Mouse (Mus musculus) liver (tissue): Measurements from ENCODE around the gene Cdrt4.

ENCODE experiments used
- DNase-seq: peaks from one replicate; pipeline ENCODE4 v3.0.0-alpha.2; 2020; ENCODE audit warnings: mixed read lengths

The Cdrt4 gene

DNA sequence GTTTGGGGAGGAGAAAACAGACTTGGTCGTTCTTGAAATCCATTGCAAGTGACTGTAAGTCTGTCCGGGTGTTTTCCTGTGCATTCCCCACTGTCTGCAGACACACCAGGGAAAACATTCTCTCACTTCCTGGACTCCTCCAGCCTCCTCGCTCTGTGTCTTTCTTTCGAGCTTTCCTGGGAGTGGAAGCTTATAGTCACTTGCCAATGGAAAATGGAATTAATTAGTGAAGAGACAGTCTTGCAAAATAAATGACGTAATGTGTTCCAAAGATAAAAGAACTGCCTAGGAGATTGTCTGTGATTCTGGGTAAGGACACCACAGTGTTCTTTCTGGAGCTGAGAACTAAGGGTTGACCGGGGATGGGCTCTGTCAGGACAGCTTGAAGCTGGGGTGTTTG, 7.5 kb upstream of the Cdrt4 start:
- no peak for DNase-seq

DNA sequence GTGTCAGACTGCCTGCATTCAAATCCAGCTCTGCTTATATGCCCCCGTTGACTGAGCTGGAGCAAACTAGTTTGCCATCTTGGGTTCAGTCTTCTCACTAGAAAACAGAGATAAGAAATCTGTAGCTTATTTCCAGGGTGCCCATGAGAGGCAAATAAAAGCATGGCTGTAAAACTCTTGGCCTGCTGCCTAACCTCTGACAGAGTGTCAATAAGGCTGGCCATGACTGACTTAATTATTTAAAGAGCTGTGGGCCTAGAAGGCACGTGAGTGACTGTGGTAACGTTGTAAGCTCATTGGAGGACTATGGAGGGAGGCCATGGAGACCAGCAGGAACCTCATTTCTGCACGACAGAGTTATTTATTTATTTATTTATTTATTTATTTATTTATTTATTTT, 5.5 kb upstream of the Cdrt4 start:
- DNase-seq = no peak

DNA sequence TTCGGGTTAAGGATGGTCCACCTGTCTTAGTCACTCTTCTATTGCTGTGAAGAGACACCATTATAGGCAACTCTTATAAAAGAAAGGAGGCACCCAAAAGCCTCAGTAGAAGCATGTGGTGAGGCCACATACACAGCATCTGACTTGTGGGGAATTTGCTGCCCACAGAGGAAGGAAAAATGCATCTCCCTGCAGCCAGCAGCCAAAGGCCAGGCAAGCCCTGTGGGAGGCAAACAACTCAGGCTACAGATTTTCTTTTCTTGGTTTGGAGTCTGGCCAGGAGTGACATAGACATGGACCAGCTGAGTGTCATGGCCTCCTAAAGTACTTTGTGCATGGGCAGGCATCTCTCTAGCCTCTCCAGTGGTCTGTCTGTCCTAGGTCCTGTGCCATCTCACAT, 1.4 kb upstream of the Cdrt4 start:
- DNase-seq = no peak

DNA sequence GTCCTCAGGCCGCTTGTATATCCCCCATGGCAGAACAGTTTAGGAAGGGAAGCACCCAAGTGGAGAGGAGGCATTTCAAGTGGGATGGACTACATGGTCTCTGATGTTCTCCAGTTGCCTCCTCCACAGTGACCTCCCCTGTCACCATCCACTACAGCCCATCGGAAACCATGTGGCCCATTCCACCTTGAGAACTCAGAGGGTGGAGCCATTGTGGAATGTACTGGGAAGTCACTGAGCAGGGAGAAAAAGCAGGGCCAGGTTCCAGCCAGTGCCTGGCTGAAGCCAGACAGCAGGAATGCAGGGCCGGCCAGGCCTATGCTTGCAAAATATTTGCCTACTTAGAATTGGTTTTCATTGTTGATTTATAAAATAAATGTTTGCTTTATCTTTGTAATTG, 3.8 kb downstream of the Cdrt4 start:
- no peak for DNase-seq

DNA sequence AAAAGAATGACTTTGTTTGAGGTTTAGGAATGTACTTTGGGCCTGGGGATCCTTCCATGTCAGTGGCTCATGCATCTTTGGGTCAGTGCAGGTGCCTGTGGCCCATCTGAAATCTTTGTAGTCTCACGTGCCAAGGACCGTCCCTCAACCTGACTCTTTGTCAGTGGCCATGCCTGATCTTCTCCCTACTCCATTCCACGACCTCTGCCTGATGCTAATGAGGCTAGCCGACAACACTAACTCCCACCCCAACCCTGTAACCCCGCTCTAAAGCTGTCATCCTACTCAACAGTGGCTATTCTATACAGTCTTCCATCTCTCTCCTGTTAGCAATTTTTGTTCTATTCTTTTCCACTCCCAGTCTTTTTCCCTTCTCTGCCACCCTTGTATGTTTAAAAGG, 4.2 kb downstream of the Cdrt4 start:
- no peak for DNase-seq

DNA sequence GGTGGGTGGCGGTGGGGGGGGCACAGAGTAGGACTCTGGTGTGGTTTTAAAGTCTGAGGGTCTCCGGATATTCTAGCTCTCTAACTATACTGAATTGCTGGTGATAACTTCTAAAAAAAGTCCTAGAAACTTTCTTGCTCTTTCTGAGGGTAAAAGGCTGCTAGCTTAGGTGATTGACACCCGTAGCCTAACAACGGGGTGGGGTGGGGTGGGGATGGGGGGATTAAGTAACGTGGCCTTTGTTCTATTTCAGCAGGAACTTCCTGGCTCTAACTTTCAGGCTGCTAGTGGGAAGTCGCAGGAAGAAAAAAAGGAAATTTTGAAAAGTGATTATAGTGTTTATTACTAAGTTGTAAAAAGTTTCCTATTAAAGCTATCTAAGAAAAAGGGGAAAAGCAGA, 4.8 kb downstream of the Cdrt4 start:
- no peak for DNase-seq

DNA sequence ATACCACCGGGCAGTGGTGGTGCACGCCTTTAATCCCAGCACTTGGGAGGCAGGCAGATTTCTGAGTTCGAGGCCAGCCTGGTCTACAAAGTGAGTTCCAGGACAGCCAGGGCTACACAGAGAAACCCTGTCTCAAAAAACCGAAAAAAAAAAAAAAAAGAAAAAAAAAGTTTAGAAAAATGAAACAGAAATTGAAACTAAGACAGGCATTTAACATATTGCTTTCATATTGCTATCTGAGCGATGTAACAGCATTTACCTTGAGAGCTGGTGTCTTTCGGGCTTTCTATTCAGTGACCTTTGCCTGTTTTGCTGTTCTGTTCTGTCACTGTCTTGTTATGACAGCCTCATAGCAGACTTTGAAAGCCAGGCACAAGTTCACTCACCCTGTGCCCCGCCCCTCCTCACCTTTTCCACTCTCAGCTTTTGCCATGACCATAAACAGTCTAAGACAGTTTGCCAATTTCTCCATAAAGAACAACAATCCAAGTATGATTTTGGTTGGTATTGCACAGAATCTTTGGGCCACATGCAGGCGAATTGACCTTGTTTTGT, 6.7 kb downstream of the Cdrt4 start:
- no peak for DNase-seq

DNA sequence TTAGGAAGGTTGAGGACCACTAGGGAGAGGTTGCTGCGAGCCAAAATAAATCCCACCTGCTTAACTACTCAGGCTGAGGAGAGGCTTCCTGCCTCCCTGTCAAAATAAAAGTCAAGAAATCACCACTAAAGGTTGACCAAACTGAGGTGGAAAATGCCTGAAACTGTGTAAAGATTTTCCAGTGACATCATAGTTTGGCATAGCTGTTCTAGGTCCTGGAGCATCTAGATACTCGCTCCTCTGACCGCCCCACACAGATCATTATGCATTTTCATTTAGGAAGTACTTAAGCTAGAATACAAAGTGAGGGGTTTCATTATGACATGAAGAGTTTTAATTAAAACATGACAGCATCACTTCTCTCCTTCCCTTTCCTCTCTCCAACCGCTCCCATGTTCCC, 12.3 kb downstream of the Cdrt4 start:
- no peak for DNase-seq

DNA sequence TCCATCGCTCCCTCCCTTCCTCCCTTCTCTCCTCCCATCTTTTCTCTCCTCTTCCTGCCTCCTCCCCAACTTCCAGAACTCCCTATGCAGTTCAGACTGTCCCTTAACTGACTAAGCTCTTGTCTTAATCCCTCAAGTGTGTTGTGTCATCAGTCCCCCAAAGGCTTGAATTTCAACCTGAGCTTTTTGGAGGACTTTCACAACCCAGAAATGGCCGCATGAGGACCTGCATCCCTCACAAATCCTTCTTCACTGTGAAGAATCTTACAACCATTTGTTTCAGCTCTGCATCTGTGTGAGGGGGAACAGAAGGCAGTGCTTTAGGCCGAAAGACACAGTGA, 15.4 kb downstream of the Cdrt4 start:
- DNase-seq = no peak

DNA sequence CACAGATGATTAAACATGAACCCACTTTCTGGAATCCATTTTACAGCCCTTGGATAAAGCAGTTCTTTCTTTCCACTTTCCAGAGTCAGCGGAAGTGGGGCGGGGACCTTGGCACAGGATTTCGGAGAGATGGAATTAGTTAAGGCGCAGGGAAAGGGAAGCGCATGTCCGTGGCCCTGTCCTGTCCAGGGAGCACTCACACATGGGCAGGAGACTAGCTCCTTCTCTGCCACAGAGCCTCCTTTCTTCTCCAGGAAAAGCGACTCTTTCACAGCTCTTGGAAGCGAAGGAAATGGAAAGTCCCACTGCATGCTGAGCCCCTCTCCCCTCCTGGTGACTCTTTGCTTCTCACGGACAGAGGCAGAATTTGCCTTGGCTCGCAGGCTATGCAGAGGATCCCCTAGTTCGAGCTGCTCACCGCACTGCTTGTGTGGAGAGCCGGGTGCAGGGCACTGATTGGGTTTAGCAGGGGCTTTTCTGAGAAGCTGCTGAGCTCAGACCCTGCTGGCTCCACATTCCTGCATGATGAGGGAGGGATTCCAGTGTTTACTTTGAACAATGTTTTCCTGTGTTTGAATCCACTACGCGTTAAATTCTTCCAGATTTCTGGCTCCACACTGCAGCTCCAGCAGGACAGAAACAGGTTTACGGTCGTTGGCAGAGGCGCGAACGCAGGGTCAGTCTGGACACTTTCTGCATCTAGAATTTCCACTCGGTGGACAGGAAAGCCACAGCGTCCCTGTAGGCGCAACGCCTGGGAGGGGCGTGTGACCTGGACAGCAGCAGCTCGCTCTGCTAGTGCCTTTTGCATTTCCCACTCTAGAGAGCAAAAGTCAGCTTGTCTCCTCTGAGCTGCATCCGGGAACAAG, 16.0 kb downstream of the Cdrt4 start:
- peak; percentile 14 for DNase-seq

DNA sequence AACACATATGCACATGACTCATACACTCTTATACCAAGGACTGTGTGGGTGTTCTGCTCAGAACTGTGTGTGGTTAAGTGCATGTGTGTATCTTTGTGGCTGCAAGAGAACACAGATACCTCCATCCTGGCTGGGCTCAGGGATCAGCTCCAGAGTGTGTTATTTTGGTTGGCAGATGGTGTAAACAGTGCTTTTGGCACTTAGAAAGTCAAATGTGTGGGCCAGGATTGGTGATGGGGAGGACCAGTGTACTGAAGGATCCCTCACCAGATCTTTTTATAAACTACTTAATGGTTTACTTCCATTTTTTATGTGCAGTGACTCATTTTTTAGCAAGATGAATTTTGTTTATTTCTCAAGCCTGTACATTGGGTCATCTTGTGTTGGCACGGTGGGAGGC, 26.2 kb downstream of the Cdrt4 start:
- DNase-seq = no peak

DNA sequence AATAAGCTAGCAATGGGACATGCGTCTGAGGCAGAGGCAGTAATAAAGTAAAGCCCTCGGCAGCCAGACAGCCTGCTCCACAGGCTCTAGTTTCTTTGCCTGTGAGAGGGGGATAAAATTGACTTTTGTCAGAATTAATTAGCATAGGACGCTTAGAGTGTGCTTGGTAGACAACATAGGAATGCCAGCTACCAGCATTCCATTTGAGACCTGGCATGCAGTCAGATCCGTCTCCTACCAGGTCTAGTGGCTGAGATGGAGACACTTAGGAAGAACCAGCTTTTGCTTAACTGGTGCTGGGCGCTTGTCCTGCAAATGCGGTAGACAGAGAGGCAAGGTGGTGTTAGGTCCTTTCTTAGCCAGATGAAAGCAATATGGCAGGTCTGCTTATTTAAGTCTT, 27.9 kb downstream of the Cdrt4 start:
- DNase-seq = no peak

DNA sequence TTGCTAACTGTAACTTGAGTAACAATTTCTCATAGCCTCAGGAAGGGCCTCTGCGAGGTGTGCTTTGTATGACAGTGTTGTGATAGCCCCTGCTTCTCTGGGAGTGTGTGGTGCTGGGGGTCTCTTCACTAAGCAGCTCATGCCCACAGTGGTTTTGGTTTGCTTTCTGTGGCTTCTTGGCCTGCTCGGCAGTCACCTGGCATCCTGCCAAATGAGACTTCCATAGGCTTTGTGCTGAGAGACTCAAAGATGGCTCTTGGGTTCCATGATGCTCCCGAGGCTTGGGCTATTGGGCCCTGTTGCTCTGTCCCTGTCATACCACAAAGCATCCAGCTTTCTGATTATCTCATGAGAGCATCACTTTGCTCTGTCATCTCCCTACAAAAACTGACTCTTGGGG, 30.7 kb downstream of the Cdrt4 start:
- DNase-seq = no peak

DNA sequence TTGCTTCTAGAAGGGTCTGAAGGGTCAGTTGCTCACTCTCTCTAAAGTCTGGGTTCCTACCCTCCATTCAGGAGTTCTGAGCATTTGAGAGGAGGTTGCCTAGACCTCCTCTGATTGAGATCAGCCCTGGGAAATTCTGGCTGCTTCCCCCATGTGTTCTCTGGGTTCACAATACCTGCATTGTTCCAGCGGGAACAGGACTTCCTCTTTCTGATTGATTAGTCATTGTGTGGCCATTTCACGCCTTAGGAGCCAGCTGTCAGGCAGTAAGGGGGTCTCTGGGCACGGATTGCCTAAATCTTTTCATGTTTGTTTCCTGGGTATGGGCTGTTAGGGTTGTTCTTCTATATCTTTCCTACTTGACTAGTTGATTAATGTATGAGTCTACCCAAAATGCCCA, 32.8 kb downstream of the Cdrt4 start:
- no peak for DNase-seq

DNA sequence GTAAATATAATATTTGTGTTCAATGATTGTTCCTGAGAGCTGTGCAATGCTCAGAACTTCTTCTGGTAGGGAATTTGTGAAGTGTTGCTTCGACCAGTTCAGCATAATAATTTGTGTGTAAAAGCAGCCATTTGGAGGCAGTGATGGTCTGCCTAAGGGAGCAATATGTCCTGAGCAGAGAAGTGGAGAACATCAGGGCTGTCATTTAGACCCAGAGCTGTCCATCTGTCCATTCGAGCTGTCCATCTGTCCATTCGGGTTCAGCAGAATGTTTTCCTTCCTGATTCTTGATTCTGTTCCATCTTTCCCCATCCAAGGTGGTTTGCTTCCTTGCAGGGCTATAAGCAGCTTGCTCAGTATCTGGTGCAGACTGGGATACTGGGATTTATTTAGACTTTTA, 33.4 kb downstream of the Cdrt4 start:
- DNase-seq = no peak

DNA sequence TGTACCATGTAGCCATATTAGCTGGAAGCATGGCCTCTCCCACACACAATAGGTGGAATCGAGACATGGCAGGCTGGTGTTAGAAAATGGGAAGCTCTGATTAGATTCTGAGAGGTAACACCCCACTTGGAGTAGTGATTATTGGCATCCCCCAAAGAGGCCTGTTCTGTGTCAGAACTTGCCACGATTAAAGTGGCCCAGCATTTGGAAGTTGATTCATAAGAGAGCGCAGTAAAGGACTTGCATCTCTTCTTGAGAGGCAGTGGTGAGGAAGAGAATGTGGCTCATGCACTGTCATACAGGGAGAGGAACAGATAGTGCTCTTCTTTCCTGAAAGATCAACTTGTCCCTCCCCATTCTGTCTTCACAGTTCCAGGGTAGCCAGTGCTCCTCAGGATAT, 34.1 kb downstream of the Cdrt4 start:
- DNase-seq = no peak

DNA sequence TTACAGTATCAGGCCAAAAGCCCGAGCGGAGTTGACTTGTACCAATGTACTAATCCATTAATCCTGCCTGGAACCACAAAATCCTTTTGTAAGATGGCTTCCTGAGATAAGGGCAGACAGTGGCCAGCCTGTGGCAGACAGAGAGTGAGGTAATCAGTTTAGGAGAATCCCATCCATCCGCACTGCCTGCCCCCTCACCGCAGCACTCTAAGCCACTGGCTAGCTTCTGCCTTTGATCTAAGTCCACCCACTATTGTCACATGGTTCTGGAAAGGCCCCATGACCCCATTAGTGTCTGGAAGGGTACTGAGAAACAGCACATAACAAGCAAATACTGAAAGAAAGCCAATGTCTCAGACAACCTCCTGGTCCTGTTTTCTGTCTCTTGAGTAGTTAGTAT, 35.6 kb downstream of the Cdrt4 start:
- DNase-seq = no peak

DNA sequence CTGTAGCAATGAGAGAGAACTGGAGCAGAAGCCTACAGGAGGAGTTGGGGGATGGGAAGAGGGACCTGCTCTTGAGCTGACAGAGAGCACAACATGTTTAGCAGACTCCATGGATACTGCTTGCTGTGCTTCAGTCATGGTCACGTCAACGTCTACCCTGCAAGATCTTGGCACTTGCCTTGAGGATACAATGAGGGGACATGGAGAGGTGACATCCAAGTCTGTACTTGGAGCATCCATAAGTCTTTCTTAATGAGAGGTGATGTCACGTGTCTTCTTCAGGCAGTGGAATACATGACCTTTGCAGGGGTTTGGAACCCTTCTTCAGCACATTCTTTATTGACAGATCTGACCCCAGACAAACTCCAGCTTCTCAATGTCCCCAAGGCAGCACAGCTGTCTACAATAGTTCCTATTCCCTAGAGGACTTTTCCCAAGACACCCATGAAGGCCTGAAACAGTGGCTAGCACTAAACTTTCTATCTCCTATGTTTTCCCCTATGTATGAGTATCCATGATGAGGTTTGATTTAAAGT, 39.2 kb downstream of the Cdrt4 start:
- no peak for DNase-seq

DNA sequence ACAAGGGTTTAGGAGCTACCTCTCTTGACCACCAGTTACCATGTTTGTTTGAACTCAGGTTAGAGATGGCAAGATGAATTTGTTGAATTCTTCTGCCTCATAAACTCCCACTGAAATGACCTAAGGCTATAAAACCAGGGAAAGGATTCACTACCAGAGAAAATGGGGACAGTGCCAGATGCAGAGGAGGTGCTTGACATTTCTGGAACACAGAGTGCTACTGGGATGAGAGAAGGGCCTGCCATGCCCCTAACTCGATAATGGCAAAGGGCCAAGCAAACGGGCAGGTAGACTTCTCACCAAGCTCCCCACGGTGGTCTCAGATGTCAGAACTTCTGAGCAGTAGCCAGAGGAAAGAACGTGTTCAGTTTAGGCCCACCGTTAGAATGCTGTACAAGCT, 39.8 kb downstream of the Cdrt4 start:
- no peak for DNase-seq

DNA sequence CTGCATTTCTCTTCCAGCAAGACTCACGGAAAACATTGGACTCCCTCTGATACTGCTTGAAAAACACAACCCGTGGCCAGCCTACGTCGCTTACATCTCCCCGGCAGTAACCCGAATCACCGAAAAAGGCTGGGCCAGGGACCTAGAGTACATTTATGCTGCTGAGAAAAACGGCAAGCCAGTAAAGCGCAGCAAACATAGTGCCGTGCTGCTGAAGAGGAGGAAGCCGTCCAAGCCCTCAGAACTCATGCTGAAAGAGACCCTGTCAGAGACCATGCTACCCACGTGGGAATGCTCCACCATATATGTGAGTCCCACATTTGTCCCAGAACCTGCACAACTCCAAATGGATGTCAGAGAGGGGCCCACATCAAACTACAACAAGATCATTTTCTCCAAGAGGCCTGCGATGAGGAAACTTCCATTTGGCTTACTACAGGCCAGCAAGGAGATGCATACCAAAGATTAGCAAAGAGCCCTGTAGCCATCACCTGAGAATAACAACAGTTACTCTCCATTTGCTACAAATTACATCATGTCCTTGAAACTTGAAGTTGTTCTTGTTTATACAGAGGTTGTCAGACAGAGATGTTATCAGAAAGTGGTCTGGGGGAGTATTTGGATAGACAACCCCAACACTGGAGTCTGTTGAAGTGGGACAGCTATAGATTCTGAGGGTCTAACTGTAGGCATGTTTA, 41.7 kb downstream of the Cdrt4 start:
- no peak for DNase-seq

DNA sequence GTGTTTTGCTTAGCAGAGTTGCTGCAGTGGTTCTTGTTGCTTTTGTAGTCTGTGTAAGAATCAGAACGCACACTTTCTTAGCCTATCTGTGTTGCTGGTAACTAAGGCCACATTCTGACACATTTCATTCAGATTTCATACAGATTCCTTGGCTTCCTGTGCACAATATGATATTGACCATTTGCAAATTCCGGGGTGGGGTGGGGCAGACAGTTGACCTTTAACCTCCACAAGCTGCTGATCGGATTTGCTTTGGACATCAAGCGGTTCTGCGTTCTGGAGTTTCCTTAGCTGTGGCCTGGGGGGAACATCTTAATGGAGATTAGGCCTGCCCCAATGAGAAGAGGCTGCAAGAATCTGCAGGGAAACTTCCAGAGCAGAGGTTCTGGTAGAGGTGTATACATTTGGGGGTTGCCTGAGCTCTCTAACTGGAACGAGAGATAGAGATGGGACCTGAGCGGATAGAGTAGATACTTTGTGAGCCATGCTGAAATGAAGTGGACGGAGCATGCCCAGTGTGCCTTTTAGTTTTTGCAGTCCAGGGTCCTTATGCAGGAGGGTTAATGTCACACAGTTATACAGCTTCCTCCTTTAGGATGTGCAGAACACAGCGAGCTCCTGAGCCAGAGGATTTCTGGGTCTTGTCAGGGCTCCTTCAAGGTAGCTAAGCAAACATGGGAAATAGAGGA, 44.2 kb downstream of the Cdrt4 start:
- DNase-seq = no peak

DNA sequence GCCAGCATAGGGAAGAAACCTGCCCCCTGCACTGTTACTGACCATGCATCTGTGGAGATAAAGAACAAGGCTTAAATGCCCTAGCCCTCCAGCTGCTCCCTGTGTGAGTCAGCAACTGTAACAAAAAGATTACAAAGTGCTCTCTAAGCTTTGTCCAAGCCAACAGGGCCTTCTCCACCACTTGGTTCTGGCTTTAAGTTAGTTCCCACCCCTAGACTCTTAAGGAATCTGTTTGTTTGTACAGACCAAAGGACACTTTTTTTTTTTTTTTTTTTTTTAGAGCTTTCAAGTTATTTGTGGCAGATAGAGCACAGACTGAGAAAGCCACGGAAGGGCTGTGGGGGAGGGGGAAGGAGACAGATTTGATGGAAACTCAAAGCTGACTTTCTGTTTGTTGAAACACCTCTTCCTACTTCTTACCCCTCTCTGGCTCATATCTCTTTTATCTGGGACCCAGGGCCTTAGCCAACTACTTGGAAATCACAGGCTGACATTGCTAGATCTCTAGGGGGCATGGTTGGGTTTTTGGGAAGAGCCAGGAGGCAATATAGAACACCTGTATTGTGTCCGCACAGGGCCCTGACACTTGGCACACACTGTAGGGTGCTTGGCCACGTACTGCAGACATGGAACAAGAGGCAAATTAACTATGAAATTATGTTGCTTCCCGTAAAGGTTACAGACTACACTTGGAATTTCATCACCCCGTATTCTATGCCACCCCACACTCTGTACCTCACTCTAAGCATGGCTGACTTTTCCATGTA, 44.9 kb downstream of the Cdrt4 start:
- no peak for DNase-seq

DNA sequence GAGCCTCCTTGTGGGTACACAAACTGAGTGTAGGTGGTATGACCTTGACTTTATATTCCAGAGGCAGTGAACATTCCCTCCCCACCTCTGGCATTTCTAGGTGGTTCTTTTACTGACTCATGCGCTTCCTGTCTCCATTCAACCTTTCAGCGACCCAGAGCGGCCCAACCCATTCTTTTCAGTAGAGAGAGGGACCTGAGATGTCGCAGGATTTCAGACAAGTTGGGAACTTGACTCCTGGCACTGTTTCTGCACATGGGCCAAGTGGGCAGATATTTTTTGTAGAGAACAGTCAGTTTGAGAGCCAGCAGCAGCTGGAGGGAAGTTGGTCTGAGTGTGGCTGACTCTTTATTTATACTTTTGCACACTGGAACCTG, 45.5 kb downstream of the Cdrt4 start:
- DNase-seq = no peak
